In genomic region chr13:55923505-55924136, GRCm38 (mm10) we compare ENCODE assay signal across 10 mouse cellular contexts.
DNase-seq lines count a peak whose midpoint lies in the region; ATAC-seq and TF ChIP-seq lines count a peak whose summit lies in the region.
"Had no signal": no experiment of that assay in that cellular context is flagged by ENCODE, and none has a peak within 500 bp of the region (broad histone marks: within the 10 kb centered on the region; RNA-seq: fewer than 3 reads in every experiment).

No protein-coding gene starts in this region.

- DNase-seq in forebrain, embryonic 11.5 days (ENCODE audit: low spot score), result no peak
- DNase-seq in ES-CJ7 (ENCODE audit: low read depth, low spot score), result peak; percentile 25
- no peak for DNase-seq in hindbrain, embryonic 14.5 days (ENCODE audit: low spot score)
- no peak for DNase-seq in left cerebral cortex, postnatal 36 days (ENCODE audit: low spot score in 2 of 2)
- no peak for DNase-seq in cerebellum, adult 2 months
- DNase-seq in natural killer cell, adult 2 months (ENCODE audit: low spot score in 2 of 2), result no peak
- DNase-seq: cerebellum, postnatal 25 days; liver, embryonic 13.5 days had no signal

- TF ChIP-seq CTCF in cerebellum, adult 2 months (IDR thresholded peaks at IDR 0.05; ENCODE audit: borderline replicate concordance, insufficient read depth, low read depth, low read length), result no peak

- intact Hi-C loops in left cerebral cortex, postnatal 36 days (cut with DNase I), result no loop called here

- WGBS in forebrain, embryonic 11.5 days, result 21% methylated on average over 7 of the region's 7 CpGs
- WGBS in forebrain, embryonic 16.5 days, result 23% methylated on average over 7 of the region's 7 CpGs
- WGBS in hindbrain, embryonic 14.5 days, result 18% methylated on average over 7 of the region's 7 CpGs
- 10% methylated on average over 7 of the region's 7 CpGs for WGBS in limb, embryonic 15.5 days
- WGBS in cerebellum, adult 2 months, result 33% methylated on average over 7 of the region's 7 CpGs

- no peaks in the 10 kb centered on the region for H3K4me1 ChIP-seq in forebrain, embryonic 11.5 days (replicated peaks; ENCODE audit: control insufficient read depth, insufficient read depth, low read length)
- 0 out of 2 replicates have a peak, but pooled peaks cover 4% of the 10 kb centered on the region for H3K4me1 ChIP-seq in forebrain, embryonic 16.5 days (replicated peaks; ENCODE audit: control insufficient read depth, insufficient read depth, low read length)
- no peaks in the 10 kb centered on the region for H3K4me1 ChIP-seq in hindbrain, embryonic 14.5 days (replicated peaks; ENCODE audit: control insufficient read depth, insufficient read depth, low read length)
- H3K4me1 ChIP-seq in limb, embryonic 15.5 days, result peaks cover 6% of the 10 kb centered on the region; the same call in 1 of the 2 replicates
- H3K4me1 ChIP-seq in cerebellum, adult 2 months (ENCODE audit: control insufficient read depth, insufficient read depth, low read length), result no peaks in the 10 kb centered on the region
- H3K4me1 ChIP-seq: liver, embryonic 13.5 days had no signal

- peaks cover 3% of the 10 kb centered on the region; the same call in 1 of the 2 replicates for H3K27me3 ChIP-seq in forebrain, embryonic 11.5 days (ENCODE audit: control insufficient read depth, insufficient read depth, low read length)
- H3K27me3 ChIP-seq in forebrain, embryonic 16.5 days (replicated peaks; ENCODE audit: control insufficient read depth, insufficient read depth, low read length), result peaks cover 8% of the 10 kb centered on the region
- no peaks in the 10 kb centered on the region for H3K27me3 ChIP-seq in hindbrain, embryonic 14.5 days (ENCODE audit: control insufficient read depth, insufficient read depth, low read length)
- H3K27me3 ChIP-seq in limb, embryonic 15.5 days, result peaks cover 39% of the 10 kb centered on the region
- H3K27me3 ChIP-seq in cerebellum, adult 2 months (ENCODE audit: control insufficient read depth, insufficient read depth, low read length), result peaks cover 1% of the 10 kb centered on the region; the same call in 1 of the 2 replicates

- no peak overlapping the region for H3K4me3 ChIP-seq in forebrain, embryonic 11.5 days (ENCODE audit: low read depth, low read length)
- no peak overlapping the region for H3K4me3 ChIP-seq in forebrain, embryonic 16.5 days (replicated peaks; ENCODE audit: low read length)
- no peak overlapping the region for H3K4me3 ChIP-seq in hindbrain, embryonic 14.5 days (replicated peaks; ENCODE audit: low read length)
- no peak overlapping the region for H3K4me3 ChIP-seq in limb, embryonic 15.5 days
- no peak overlapping the region for H3K4me3 ChIP-seq in cerebellum, adult 2 months (replicated peaks; ENCODE audit: insufficient read depth, low read depth, low read length)
- H3K4me3 ChIP-seq: liver, embryonic 13.5 days had no signal

- no peaks in the 10 kb centered on the region for H3K9me3 ChIP-seq in forebrain, embryonic 11.5 days (ENCODE audit: control insufficient read depth, low read length)
- no peaks in the 10 kb centered on the region for H3K9me3 ChIP-seq in forebrain, embryonic 16.5 days (ENCODE audit: control insufficient read depth, low read length)
- no peaks in the 10 kb centered on the region for H3K9me3 ChIP-seq in hindbrain, embryonic 14.5 days (ENCODE audit: control insufficient read depth, low read length)
- H3K9me3 ChIP-seq in limb, embryonic 15.5 days, result no peaks in the 10 kb centered on the region
- H3K9me3 ChIP-seq: liver, embryonic 13.5 days had no signal

- ATAC-seq in forebrain, embryonic 11.5 days (replicated peaks; ENCODE audit: low FRiP score), result no peak
- ATAC-seq in forebrain, embryonic 16.5 days, result no peak
- ATAC-seq in hindbrain, embryonic 14.5 days (ENCODE audit: low FRiP score), result no peak
- ATAC-seq in limb, embryonic 15.5 days (ENCODE audit: insufficient number of reproducible peaks, low FRiP score, low TSS enrichment, low read depth), result peak; percentile 35; the same call in 1 of the 2 replicates

- peak overlapping the region; percentile 15; the same call in 1 of the 2 replicates for H3K4me2 ChIP-seq in forebrain, embryonic 11.5 days (ENCODE audit: low read depth, low read length, severe bottlenecking)
- H3K4me2 ChIP-seq in forebrain, embryonic 16.5 days (ENCODE audit: low read length), result no peak overlapping the region
- peak overlapping the region; percentile 4; the same call in 1 of the 2 replicates for H3K4me2 ChIP-seq in hindbrain, embryonic 14.5 days (replicated peaks)
- H3K4me2 ChIP-seq in limb, embryonic 15.5 days, result peak overlapping the region; percentile 20
- H3K4me2 ChIP-seq: liver, embryonic 13.5 days had no signal

- no peak for TF ChIP-seq POLR2A in cerebellum, adult 2 months (IDR thresholded peaks at IDR 0.05; ENCODE audit: borderline replicate concordance, insufficient read depth, low read length)

- H3K27ac ChIP-seq in forebrain, embryonic 11.5 days (ENCODE audit: low read depth, low read length), result no peak overlapping the region
- no peak overlapping the region for H3K27ac ChIP-seq in forebrain, embryonic 16.5 days (ENCODE audit: low read length)
- no peak overlapping the region for H3K27ac ChIP-seq in hindbrain, embryonic 14.5 days
- H3K27ac ChIP-seq in limb, embryonic 15.5 days, result no peak overlapping the region
- no peak overlapping the region for H3K27ac ChIP-seq in cerebellum, adult 2 months (ENCODE audit: insufficient read depth, low read length)
- H3K27ac ChIP-seq: liver, embryonic 13.5 days had no signal

- H3K9ac ChIP-seq in forebrain, embryonic 11.5 days (ENCODE audit: low read length), result no peak overlapping the region
- H3K9ac ChIP-seq in forebrain, embryonic 16.5 days (replicated peaks; ENCODE audit: low read depth, low read length), result no peak overlapping the region
- H3K9ac ChIP-seq in hindbrain, embryonic 14.5 days, result no peak overlapping the region
- H3K9ac ChIP-seq in limb, embryonic 15.5 days, result no peak overlapping the region
- H3K9ac ChIP-seq: liver, embryonic 13.5 days had no signal

- H3K36me3 ChIP-seq in forebrain, embryonic 11.5 days (ENCODE audit: control insufficient read depth, insufficient read depth, low read length), result no peaks in the 10 kb centered on the region
- no peaks in the 10 kb centered on the region for H3K36me3 ChIP-seq in forebrain, embryonic 16.5 days (ENCODE audit: control insufficient read depth, insufficient read depth)
- H3K36me3 ChIP-seq in hindbrain, embryonic 14.5 days (replicated peaks; ENCODE audit: control insufficient read depth, insufficient read depth), result no peaks in the 10 kb centered on the region
- no peaks in the 10 kb centered on the region for H3K36me3 ChIP-seq in limb, embryonic 15.5 days
- H3K36me3 ChIP-seq: liver, embryonic 13.5 days had no signal
